Mouse (Mus musculus) MEL (cell line): ENCODE results near the gene Ap1g1. TPM values are rescaled to one million over a fixed set of nuclear protein-coding genes. Genes with fewer than 3 reads are reported as not detected.

Experiments used
- DNase-seq: peaks from one replicate; pipeline ENCODE4 v3.0.0; 2011; ENCODE audit warnings: low read depth, low spot score
- H3K27ac ChIP-seq: 2 replicates; pipeline ENCODE4 v1.5.1; 2012; ENCODE audit warnings: low read depth, mild to moderate bottlenecking, control low read depth, low read length, moderate library complexity; ENCODE audit not compliant: control insufficient read depth
- H3K27me3 ChIP-seq, 2 experiments: fragments of 150-350 bp in 1 of 2; sonication (generic) in 1 of 2; 2 replicates each; pipeline ENCODE4 v1.6.1; 2012; ENCODE audit warnings: low read length in 2 of 2, mild to moderate bottlenecking in 2 of 2, improper control_type of control experiment in 1 of 2, moderate library complexity in 1 of 2; ENCODE audit not compliant: insufficient read depth in 2 of 2, control insufficient read depth in 1 of 2
- H3K36me3 ChIP-seq, 2 experiments: 2 replicates each; pipeline ENCODE4 v1.6.1; 2012 to 2014; ENCODE audit warnings: low read length in 2 of 2, improper control_type of control experiment in 1 of 2, inconsistent platforms in 1 of 2, mild to moderate bottlenecking in 1 of 2; ENCODE audit not compliant: insufficient read depth in 2 of 2, control insufficient read depth in 1 of 2
- H3K4me1 ChIP-seq, 2 experiments: fragments of 150-350 bp in 1 of 2; sonication (generic) in 1 of 2; 2 replicates each; pipeline ENCODE4 v1.6.1; 2012; ENCODE audit warnings: low read length in 2 of 2, improper control_type of control experiment in 1 of 2, mild to moderate bottlenecking in 1 of 2; ENCODE audit not compliant: insufficient read depth in 2 of 2, control insufficient read depth in 1 of 2
- H3K4me3 ChIP-seq, 2 experiments: fragments of 150-350 bp in 1 of 2; sonication (generic) in 1 of 2; 2 replicates each; pipeline ENCODE4 v1.5.1; 2012; ENCODE audit warnings: low read depth in 2 of 2, low read length in 2 of 2, mild to moderate bottlenecking in 2 of 2, moderate library complexity in 2 of 2, control low read depth in 1 of 2, improper control_type of control experiment in 1 of 2; ENCODE audit not compliant: control insufficient read depth in 1 of 2, insufficient read depth in 1 of 2
- H3K79me2 ChIP-seq: 2 replicates; pipeline ENCODE4 v1.6.1; 2012; ENCODE audit warnings: mild to moderate bottlenecking, low read length, moderate library complexity; ENCODE audit not compliant: control insufficient read depth, poor library complexity, insufficient read depth
- H3K9ac ChIP-seq: 2 replicates; pipeline ENCODE4 v1.6.1; 2012; ENCODE audit warnings: low read depth, mild to moderate bottlenecking, control low read depth, low read length, moderate library complexity; ENCODE audit not compliant: control insufficient read depth, poor library complexity, severe bottlenecking
- H3K9me3 ChIP-seq: fragments of 150-350 bp; sonication (generic); replicated peaks from 2 replicates; pipeline ENCODE4 v1.6.1; 2012; ENCODE audit warnings: mild to moderate bottlenecking, low read length, improper control_type of control experiment, moderate library complexity; ENCODE audit not compliant: insufficient read depth
- BHLHE40 ChIP-seq: IDR thresholded peaks from 2 replicates; pipeline ENCODE4 v1.6.1; 2012; ENCODE audit warnings: low read depth, mild to moderate bottlenecking, inconsistent platforms, low read length, improper control_type of control experiment, borderline replicate concordance
- CTCF ChIP-seq, 3 experiments: IDR thresholded peaks in 2 of 3; conservative IDR thresholded peaks in 1 of 3; 2 replicates each; pipeline ENCODE4 v1.5.1; 2011 to 2012; ENCODE audit warnings: low read length in 3 of 3, low read depth in 2 of 3, mild to moderate bottlenecking in 2 of 3, improper control_type of control experiment in 1 of 3, inconsistent platforms in 1 of 3, mixed read lengths in 1 of 3, moderate library complexity in 1 of 3; ENCODE audit not compliant: control insufficient read depth in 1 of 3, insufficient read depth in 1 of 3, poor library complexity in 1 of 3, severe bottlenecking in 1 of 3
- E2F4 ChIP-seq: IDR thresholded peaks from 2 replicates; pipeline ENCODE4 v1.6.1; 2011; ENCODE audit warnings: low read depth, low read length, improper control_type of control experiment, borderline replicate concordance
- HCFC1 ChIP-seq: IDR thresholded peaks from 2 replicates; pipeline ENCODE4 v1.6.1; 2012; ENCODE audit warnings: low read depth, mild to moderate bottlenecking, inconsistent platforms, low read length, improper control_type of control experiment, moderate library complexity
- JUND ChIP-seq: IDR thresholded peaks from 2 replicates; pipeline ENCODE4 v1.6.1; 2011; ENCODE audit warnings: low read depth, mild to moderate bottlenecking, improper control_type of control experiment, low read length
- KAT2A ChIP-seq: conservative IDR thresholded peaks from 2 replicates; pipeline ENCODE4 v1.6.1; 2012; ENCODE audit warnings: low read depth, low read length, improper control_type of control experiment, inconsistent platforms
- MAX ChIP-seq: IDR thresholded peaks from 2 replicates; pipeline ENCODE4 v1.6.1; 2011; ENCODE audit warnings: low read length, improper control_type of control experiment
- MAZ ChIP-seq: IDR thresholded peaks from 2 replicates; pipeline ENCODE4 v1.6.1; 2012; ENCODE audit warnings: low read depth, mild to moderate bottlenecking, inconsistent platforms, low read length, improper control_type of control experiment
- MEF2A ChIP-seq: IDR thresholded peaks from 2 replicates; pipeline ENCODE4 v1.6.1; 2014; ENCODE audit warnings: low read depth, mild to moderate bottlenecking, inconsistent platforms, low read length, improper control_type of control experiment; ENCODE audit not compliant: poor library complexity, insufficient replicate concordance, severe bottlenecking; ENCODE audit errors: extremely low read depth
- MYC ChIP-seq: IDR thresholded peaks from 2 replicates; pipeline ENCODE4 v1.6.1; 2011; ENCODE audit warnings: low read depth, mild to moderate bottlenecking, low read length, improper control_type of control experiment, moderate library complexity
- NRF1 ChIP-seq: IDR thresholded peaks from 2 replicates; pipeline ENCODE4 v1.6.1; 2014; ENCODE audit warnings: low read depth, mild to moderate bottlenecking, inconsistent platforms, low read length, improper control_type of control experiment, moderate library complexity; ENCODE audit not compliant: poor library complexity, insufficient read depth, severe bottlenecking
- POLR2AphosphoS2 ChIP-seq: IDR thresholded peaks from 2 replicates; pipeline ENCODE4 v1.6.1; 2011; ENCODE audit warnings: low read length, improper control_type of control experiment
- RCOR1 ChIP-seq: IDR thresholded peaks from 2 replicates; pipeline ENCODE4 v1.6.1; 2012; ENCODE audit warnings: low read depth, mild to moderate bottlenecking, inconsistent platforms, low read length, improper control_type of control experiment
- SIN3A ChIP-seq: IDR thresholded peaks from 2 replicates; pipeline ENCODE4 v1.6.1; 2012; ENCODE audit warnings: low read length, improper control_type of control experiment, inconsistent platforms
- TCF12 ChIP-seq: IDR thresholded peaks from 2 replicates; pipeline ENCODE4 v1.6.1; 2014; ENCODE audit warnings: low read depth, mild to moderate bottlenecking, inconsistent platforms, low read length, improper control_type of control experiment, moderate library complexity
- UBTF ChIP-seq: IDR thresholded peaks from 2 replicates; pipeline ENCODE4 v1.6.1; 2012; ENCODE audit warnings: low read depth, mild to moderate bottlenecking, inconsistent platforms, low read length, improper control_type of control experiment, moderate library complexity, borderline replicate concordance; ENCODE audit not compliant: insufficient read depth
- USF2 ChIP-seq, 2 experiments: IDR thresholded peaks; 2 replicates each; pipeline ENCODE4 v1.6.1; 2011 to 2012; ENCODE audit warnings: improper control_type of control experiment in 2 of 2, low read length in 2 of 2, borderline replicate concordance in 1 of 2, inconsistent platforms in 1 of 2, low read depth in 1 of 2, mild to moderate bottlenecking in 1 of 2; ENCODE audit not compliant: insufficient read depth in 1 of 2
- ZMIZ1 ChIP-seq: IDR thresholded peaks from 2 replicates; pipeline ENCODE4 v1.6.1; 2012; ENCODE audit warnings: low read depth, mild to moderate bottlenecking, inconsistent platforms, low read length, improper control_type of control experiment, moderate library complexity
- polyA plus RNA-seq, 2 experiments: library from polyadenylated mRNA; stranded (reverse) in 1 of 2; unstranded in 1 of 2; fragments of >175 nt in 1 of 2; fragments of >200 nt in 1 of 2; gene quantifications; 2 replicates each; pipeline versions ENCODE4 v1.2.1 to v1.2.4; 2012; ENCODE audit warnings: low replicate concordance in 2 of 2, low read depth in 1 of 2; ENCODE audit not compliant: insufficient read length in 2 of 2, insufficient read depth in 1 of 2, missing spikeins in 1 of 2
- total RNA-seq: library from RNA; depleted of rRNA; stranded (reverse); fragments of 300-350 nt; gene quantifications from 2 replicates; pipeline ENCODE4 v1.2.3, GENCODE M21; 2012

Gene Ap1g1
- total and polyA plus RNA-seq, 3 experiments = 34.6 to 456 (median 46.6) TPM

DNA sequence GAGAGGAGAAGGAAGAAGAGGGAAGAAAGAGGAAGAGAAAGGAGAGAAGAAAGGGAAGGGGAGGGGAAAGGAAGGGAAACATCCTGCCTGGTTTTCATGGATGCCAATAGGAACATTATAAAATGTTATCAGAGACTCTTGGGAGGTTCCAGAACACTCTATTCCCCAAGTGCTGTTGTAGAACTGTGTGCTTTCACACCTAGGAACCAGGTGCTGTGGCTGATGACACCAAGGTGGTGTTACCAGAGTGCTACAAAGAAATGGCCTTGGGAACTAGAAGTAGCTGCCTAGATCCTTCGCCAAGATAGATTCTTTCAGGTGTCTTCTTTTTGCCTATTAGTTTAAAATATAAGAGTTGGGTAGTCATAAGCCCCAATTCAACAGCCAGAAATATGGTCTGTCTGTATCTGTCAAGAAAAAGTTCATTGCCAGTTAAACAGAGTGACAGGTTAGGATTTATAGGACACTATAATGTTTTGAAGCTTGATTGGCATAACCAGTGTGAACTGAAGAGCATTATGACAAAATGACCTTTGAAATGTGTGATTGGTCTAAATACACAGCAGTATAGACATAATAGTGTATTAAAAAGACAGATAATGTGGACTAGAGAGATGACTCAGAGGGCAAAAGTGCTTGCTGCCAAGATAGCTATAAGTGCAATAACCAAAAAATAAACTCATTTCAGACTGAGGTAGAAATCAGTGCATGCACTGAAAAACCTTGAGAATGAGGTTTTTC lies 126.7 kb downstream of the Ap1g1 start:
- no peaks in the 10 kb centered on the region for H3K36me3 ChIP-seq
- no peak for DNase-seq
- H3K4me3 ChIP-seq = no peak overlapping the region
- H3K79me2 ChIP-seq = no peaks in the 10 kb centered on the region
- H3K27ac ChIP-seq = no peak overlapping the region
- TF ChIP-seq NRF1 (no peak), MYC (no peak), E2F4 (no peak), RCOR1 (no peak), MAX (no peak), ZMIZ1 (no peak), MEF2A (no peak), HCFC1 (no peak), MAZ (no peak), SIN3A (no peak), BHLHE40 (no peak)
- TF ChIP-seq, all 39 proteins: peak for 0
- H3K27me3 ChIP-seq = no peaks in the 10 kb centered on the region
- no peak overlapping the region for H3K9ac ChIP-seq
- H3K9me3 ChIP-seq = no peaks in the 10 kb centered on the region
- no peaks in the 10 kb centered on the region for H3K4me1 ChIP-seq

DNA sequence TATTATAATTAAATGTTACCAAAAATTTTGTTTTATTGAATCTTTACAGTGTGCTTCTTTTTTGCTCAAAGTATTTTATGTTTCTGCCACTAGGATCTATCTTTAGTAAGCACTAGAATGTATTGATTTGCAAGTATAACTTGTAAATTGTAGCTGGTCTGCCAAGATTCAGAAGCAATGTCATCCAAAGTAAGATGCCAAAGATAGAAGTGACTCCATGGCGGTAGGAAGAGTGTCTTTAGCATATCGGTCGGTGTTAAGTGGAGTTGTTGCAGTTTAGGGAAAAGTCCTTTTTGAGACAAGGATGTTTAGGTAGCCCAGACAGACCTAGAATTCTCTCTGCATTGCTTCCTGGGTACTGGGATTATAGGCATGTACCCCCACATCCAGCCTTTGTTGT lies 128.6 kb downstream of the Ap1g1 start:
- Histone ChIP-seq H3K27me3 (no peaks in the 10 kb centered on the region), H3K4me1 (no peaks in the 10 kb centered on the region), H3K9ac (no peak overlapping the region), H3K9me3 (no peaks in the 10 kb centered on the region), H3K79me2 (no peaks in the 10 kb centered on the region), H3K27ac (no peak overlapping the region), H3K36me3 (no peaks in the 10 kb centered on the region; a peak in 1 of 4 replicates), H3K4me3 (no peak overlapping the region)
- DNase-seq = no peak
- no peak for TF ChIP-seq POLR2AphosphoS2
- TF ChIP-seq HCFC1 = no peak
- TF ChIP-seq UBTF = no peak
- no peak for TF ChIP-seq BHLHE40
- TF ChIP-seq USF2 (IDR thresholded peaks at IDR 0.05; ENCODE audit: borderline replicate concordance in 1 of 2, insufficient read depth in 1 of 2, low read depth in 1 of 2, low read length in 2 of 2) = no peak
- no peak for TF ChIP-seq MAZ
- no peak for TF ChIP-seq CTCF (IDR thresholded peaks at IDR 0.05 in 2 of 3, conservative IDR thresholded peaks at IDR 0.05 in 1 of 3; ENCODE audit: control insufficient read depth in 1 of 3, insufficient read depth in 1 of 3, low read depth in 2 of 3, low read length in 3 of 3, poor library complexity in 1 of 3, severe bottlenecking in 1 of 3)
- no peak for TF ChIP-seq MYC
- TF ChIP-seq RCOR1 = no peak
- TF ChIP-seq NRF1 = no peak
- TF ChIP-seq JUND = no peak
- TF ChIP-seq TCF12 = no peak
- TF ChIP-seq KAT2A = no peak
